Mouse (Mus musculus): Measurements from ENCODE around the gene Crlf1.

Gene Crlf1

GRCm38 (mm10) chr8:70527111-70527511, 34.2 kb downstream of the Crlf1 start:
- no peak for DNase-seq

- peak; percentile 99 for DNase-seq
These were observed 34.7 kb downstream of the Crlf1 start, which contains the start of the genes Fkbp8 and Kxd1 for GRCm38 (mm10) chr8:70527512-70528181. Gene Fkbp8 (plus strand): TSS chr8:70527724. Gene Kxd1 (minus strand): TSS chr8:70527956.

DNA sequence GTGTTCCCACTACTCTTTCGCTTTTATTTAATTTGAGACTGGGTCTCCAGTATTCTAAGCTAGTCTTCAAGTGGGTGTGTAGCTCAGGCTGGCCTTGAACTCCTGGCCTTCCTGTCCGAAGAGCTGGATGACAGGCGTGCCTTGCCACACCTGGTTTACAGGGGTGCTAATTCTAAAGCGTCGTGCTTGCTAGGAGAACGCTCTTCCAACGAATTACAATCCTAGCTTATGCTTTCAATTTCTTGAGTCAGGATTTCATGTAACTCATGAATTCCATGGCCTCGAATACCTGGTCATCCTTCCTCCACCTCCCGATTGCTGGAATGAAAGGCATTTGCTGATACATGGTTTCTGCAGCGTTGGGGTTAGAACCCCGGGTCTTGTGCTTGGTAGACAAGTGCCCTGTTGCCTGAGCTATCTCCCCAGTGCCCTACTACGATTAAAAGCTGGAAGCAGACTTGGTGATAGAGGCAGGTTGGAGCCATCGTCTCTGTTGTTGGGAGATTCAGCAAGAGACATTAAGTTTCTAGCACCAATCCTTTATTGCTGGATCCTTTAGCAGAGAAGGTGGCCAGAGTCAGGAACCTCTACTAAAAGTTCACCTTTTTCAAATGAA, 35.3 kb downstream of the Crlf1 start:
- DNase-seq: no peak

DNA sequence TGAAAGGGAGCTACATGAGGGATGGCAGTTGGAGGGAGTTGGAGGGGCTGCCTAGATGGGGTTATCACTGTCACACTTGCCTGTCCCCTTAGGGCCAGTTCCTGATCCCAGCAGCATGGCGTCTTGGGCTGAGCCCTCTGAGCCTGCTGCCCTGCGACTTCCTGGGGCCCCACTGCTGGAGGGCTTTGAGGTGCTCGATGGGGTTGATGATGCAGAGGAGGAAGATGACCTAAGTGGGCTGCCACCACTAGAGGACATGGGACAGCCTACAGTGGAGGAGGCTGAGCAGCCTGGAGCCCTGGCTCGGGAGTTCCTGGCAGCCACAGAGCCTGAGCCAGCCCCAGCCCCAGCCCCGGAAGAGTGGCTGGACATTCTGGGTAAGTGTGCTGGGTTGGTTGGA, 36.3 kb downstream of the Crlf1 start:
- no peak for DNase-seq

DNA sequence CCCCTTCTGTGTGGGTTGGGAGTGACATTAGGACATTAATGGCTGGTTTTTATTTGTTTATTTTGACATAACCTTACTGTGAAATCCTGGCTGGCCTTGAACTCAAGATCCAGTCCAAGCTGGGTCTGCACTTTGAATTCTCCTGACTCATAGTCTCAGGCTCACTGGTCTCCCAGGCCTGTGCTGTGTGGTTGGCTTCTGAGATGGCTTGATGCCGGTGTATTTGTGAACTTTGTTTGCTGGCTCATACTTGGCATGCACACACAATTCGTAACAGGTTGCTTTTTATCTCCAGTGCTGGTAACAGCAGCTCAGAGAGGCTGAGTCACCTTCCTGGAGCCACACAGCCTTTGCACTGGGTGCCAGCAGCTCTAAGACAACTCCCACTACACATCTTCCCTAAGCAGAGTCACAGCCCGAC, 36.8 kb downstream of the Crlf1 start:
- no peak for DNase-seq

DNA sequence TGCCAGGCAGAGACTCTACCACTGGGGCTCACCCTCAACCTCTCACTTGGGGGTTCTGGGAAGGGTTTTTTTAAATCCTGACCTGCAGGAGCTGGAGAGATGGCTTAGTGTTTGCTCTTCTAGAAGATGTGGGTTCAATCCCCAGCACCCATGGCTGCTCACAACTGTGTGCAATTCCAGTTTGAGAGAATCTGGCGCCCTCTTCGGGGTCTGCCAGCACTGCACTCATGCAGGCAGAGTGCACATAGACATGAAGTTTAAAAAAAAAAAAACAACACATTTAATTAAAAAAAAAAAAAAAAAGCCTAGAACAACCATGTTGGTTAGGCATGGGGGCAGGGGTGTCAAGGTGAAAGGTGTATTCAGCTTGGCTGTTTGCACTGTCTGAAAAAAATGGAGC, 37.4 kb downstream of the Crlf1 start:
- no peak for DNase-seq

DNA sequence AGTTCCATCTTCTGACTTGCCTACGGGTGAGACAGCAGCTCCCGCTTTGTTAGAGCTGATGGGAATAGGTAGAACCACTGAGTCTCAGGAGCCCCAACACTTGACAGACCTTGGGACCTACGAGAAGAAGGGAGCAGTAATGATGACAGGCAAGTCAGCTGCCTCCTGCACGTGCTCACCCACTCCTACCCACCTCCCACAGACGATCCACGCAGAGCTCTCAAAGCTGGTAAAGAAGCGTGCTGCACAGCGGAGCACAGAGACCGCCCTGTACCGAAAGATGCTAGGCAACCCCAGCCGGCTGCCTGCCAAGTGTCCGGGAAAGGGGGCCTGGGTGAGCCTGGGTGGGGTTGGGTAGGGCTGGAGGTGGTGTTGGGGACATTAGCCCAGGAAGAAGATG, 41.3 kb downstream of the Crlf1 start:
- no peak for DNase-seq

DNA sequence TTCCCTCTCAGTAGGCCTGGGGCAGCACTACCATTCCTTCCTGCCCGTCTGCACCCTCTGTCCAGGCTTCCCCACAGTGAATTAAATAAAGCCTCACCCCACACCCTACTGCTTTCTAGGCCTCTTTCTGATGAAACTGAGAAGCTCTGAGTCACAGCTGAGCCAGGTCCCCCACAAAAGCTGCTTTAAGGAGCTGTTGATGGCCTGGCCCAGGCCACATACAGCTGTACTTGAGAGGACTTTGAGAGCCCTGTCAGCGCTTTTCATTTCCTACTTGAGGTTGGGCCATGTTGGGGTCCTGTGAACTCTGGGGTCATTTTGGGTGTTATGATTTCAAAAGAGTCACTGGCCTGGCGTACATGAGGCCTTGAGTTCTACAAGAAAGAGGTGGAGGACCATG, 42.3 kb downstream of the Crlf1 start:
- DNase-seq: no peak

- no peak for DNase-seq
These were observed 42.7 kb downstream of the Crlf1 start for GRCm38 (mm10) chr8:70535701-70536100.

- DNase-seq: peak; percentile 73
These were observed 45.1 kb downstream of the Crlf1 start for GRCm38 (mm10) chr8:70538024-70538579.

DNA sequence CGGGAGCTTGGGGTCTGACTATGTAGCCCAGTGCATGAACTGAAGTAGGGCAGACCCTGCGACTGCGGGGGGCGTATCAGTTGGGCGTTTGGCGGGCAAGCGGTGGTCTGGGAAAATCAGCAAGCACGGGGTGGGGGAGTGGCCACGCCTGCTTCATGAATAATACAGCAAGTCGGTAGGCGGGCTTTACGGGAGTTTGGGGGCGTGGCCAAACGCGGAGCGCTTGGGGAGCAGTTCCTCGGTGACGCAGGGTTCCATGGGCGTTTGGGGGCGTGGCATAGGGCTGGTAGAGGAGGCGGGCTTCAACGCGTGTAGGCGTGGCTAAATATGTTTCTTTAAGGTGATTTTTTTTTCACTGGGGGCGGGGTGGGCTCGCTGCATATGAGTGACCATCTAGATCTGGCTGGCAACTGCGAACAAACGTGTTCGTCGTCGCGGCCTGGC, 45.7 kb downstream of the Crlf1 start:
- peak; percentile 100 for DNase-seq

- peak; percentile 100 for DNase-seq
These were observed 46.3 kb downstream of the Crlf1 start, which contains the start of gene Ell for GRCm38 (mm10) chr8:70539077-70539813. Gene Ell (plus strand): TSS chr8:70539457.

- DNase-seq: no peak
These were observed 47.1 kb downstream of the Crlf1 start for GRCm38 (mm10) chr8:70540013-70540506.

DNA sequence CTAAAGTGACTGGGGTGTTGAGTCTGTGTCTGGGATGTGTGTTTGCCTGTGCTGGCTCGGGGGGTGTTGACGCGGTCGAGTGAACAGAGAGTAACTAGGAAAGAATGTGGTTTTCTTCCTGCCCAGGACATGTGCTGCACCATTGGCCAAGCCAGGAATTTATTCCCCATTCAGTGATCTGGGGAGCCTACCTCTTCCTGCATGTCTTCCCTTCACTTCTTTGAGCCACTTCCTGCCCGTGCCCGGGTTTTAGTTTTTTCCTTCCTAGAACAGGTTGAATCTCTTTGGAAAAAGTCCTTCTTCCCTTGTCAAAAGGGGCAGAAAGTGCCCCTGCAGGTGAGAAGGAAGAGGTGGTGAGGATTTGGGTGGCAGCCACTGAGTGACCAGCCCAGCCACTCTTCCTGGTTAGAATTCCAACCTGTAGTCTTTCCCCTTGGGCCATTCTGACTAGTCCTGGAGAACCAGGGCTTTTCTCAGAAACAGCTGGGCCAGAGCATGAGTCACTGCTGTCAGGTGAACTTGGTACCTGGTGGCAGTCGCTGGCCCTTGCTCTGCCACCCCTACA, 47.6 kb downstream of the Crlf1 start:
- no peak for DNase-seq

DNA sequence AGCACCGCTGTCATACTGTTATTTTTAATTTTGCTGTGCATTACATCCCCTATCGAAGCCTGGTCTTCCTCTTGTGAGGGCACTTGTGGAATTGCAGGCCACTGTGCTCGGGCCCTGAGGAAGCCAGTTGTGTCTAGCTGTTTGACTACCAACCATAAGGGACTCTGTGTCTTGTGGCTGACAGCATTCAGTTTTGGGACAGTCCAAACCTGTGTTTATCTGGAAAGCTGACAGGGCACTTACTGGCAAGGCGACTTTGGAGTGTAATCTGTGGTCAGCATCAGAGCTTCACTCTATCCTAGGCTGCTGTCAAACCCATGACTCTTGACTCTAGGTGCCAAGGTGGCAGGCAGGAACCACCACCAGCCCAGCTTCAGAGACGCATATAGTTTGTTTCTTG, 48.1 kb downstream of the Crlf1 start:
- DNase-seq: no peak

DNA sequence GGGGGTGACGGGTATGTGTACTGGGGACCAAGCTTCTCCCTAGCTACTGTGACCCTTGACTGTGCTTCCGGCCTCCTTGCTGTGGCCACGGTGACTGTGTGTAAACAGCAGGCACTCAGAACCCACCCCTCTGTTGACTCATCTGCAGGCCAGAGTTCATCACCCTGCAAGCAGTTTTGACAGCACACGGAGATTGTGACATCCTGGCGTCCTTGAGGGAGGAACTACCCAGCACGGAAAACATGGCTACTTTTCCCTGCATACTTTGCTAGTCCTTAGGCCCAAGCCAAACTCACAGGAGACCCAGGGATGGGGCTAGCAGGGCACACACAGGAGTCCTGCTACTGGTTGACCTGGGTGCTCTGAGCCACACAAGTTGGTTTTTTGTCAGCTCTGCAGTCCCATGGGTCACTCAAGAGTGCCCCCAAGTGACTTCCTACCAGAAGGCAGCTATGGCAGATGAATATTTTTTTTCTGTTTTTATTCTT, 51.3 kb downstream of the Crlf1 start:
- peak; percentile 56 for DNase-seq

GRCm38 (mm10) chr8:70546412-70546811, 53.5 kb downstream of the Crlf1 start:
- DNase-seq: no peak

GRCm38 (mm10) chr8:70547762-70548161, 54.8 kb downstream of the Crlf1 start:
- no peak for DNase-seq

- no peak for DNase-seq
These were observed 56.6 kb downstream of the Crlf1 start for GRCm38 (mm10) chr8:70549412-70550184.

DNA sequence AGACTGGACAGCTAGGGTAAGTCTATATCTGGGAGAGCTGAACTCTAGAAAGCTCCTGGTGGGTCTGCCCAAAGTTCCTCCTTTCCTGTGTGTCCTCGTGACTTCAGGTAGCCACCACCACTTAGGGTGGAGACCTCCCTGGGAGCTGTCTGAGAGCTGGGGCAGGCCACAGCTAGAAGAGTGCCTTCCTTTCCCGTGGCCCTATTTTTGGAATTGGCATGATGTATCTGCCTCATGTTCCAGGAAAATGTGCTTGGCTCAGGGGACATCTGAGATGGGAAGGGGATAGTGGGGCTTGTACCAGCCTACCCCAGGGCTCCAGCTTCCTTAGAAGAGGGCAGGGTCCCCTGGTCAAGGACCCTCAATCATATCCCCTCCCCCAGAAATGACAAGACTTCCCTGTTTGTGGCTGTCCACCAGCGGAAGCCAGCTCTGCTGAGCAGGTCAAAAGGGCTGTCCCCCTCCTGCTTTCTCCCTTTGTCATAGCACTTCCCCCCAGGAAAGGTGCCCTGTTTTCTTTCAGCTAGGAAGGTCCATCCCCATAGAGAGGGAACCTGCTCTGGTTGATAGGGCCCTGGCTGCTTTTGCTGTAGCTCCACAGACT, 58.7 kb downstream of the Crlf1 start:
- no peak for DNase-seq

- peak; percentile 40 for DNase-seq
These were observed 59.9 kb downstream of the Crlf1 start for GRCm38 (mm10) chr8:70552836-70553235.

Measured in lung, postnatal 14 days (tissue).